Mouse (Mus musculus): ENCODE measurements around the gene Nup160. TPM values are rescaled to one million over a fixed set of nuclear protein-coding genes. Genes with fewer than 3 reads are reported as not detected.

The Nup160 gene
- polyA plus RNA-seq, 1 experiment from 2014 or later = 21.4 TPM

DNA sequence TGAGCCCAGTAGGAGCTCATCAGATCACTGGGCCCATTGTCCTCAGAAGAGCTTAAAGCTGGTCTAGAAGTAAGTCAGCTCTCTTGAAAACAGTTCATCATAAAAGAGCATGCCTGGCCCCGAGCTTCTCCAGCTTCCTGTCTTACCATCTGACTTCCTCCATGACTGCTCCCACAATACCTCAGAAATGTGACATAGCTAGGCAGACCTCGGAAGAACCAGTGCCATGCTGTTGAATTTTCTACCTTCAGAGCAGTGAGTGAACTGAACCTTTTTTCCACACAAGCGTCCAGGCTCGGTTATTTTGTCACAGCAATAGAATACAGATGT is 35.3 kb upstream of the Nup160 start:
- Histone ChIP-seq H3K4me3 (replicated peaks) (no peak overlapping the region), H3K9ac (replicated peaks) (no peak overlapping the region), H3K4me1 (peaks cover 12% of the 10 kb centered on the region; the same call in 1 of the 2 replicates), H3K27me3 (replicated peaks) (no peaks in the 10 kb centered on the region), H3K36me3 (no peaks in the 10 kb centered on the region), H3K9me3 (replicated peaks) (no peaks in the 10 kb centered on the region), H3K4me2 (no peak overlapping the region), H3K27ac (replicated peaks) (no peak overlapping the region)
- 93% methylated on average over 4 of the region's 4 CpGs for WGBS
- ATAC-seq (ENCODE audit: low FRiP score) = no peak

DNA sequence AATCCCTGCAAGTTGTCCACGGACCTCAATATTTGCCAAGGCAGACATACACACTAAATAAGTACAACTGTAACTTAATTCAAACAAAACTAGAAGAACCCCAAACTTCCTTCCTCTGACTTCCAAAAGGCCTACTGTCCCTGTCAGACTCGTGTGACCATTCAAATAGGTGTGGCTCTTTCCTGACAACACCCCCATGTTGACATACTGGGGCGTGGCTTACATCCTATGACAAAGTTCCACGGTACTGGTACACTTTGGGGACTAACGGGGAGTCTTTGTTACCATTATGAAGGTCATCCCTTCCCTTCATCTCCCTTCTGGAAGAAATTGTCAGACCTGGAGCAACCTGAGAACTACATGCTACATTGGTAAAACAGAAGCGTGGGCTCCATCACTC is 29.9 kb upstream of the Nup160 start:
- no peak overlapping the region for H3K4me3 ChIP-seq (replicated peaks)
- no peaks in the 10 kb centered on the region for H3K9me3 ChIP-seq (replicated peaks)
- 82% methylated on average over 6 of the region's 6 CpGs for WGBS

GRCm38 (mm10) chr2:90649405-90649804 is 27.6 kb upstream of the Nup160 start:
- H3K4me2 ChIP-seq = no peak overlapping the region
- H3K9me3 ChIP-seq (replicated peaks) = no peaks in the 10 kb centered on the region
- no peak overlapping the region for H3K4me3 ChIP-seq (replicated peaks)
- H3K4me1 ChIP-seq = no peaks in the 10 kb centered on the region
- 89% methylated on average over 3 of the region's 3 CpGs for WGBS
- no peak overlapping the region for H3K27ac ChIP-seq (replicated peaks)
- no peak overlapping the region for H3K9ac ChIP-seq (replicated peaks)
- no peaks in the 10 kb centered on the region for H3K27me3 ChIP-seq (replicated peaks)
- H3K36me3 ChIP-seq = no peaks in the 10 kb centered on the region
- ATAC-seq (ENCODE audit: low FRiP score) = no peak

More for the DNA sequence above, 29.9 kb upstream of the Nup160 start:
- no peak overlapping the region for H3K9ac ChIP-seq (replicated peaks)
- no peaks in the 10 kb centered on the region for H3K27me3 ChIP-seq (replicated peaks)
- ATAC-seq (ENCODE audit: low FRiP score) = no peak
- no peaks in the 10 kb centered on the region for H3K4me1 ChIP-seq
- no peak overlapping the region for H3K4me2 ChIP-seq
- H3K36me3 ChIP-seq = no peaks in the 10 kb centered on the region
- H3K27ac ChIP-seq (replicated peaks) = no peak overlapping the region

- H3K4me1 ChIP-seq = no peaks in the 10 kb centered on the region
- H3K9ac ChIP-seq (replicated peaks) = no peak overlapping the region
- H3K27me3 ChIP-seq (replicated peaks) = no peaks in the 10 kb centered on the region
- no peak overlapping the region for H3K4me3 ChIP-seq (replicated peaks)
- H3K27ac ChIP-seq (replicated peaks) = no peak overlapping the region
- no peak for ATAC-seq (ENCODE audit: low FRiP score)
- H3K4me2 ChIP-seq = no peak overlapping the region
- WGBS = 75% methylated on average over 4 of the region's 4 CpGs
- H3K9me3 ChIP-seq (replicated peaks) = no peaks in the 10 kb centered on the region
- no peaks in the 10 kb centered on the region for H3K36me3 ChIP-seq
Observed at GRCm38 (mm10) chr2:90649965-90650364, 27.1 kb upstream of the Nup160 start.

DNA sequence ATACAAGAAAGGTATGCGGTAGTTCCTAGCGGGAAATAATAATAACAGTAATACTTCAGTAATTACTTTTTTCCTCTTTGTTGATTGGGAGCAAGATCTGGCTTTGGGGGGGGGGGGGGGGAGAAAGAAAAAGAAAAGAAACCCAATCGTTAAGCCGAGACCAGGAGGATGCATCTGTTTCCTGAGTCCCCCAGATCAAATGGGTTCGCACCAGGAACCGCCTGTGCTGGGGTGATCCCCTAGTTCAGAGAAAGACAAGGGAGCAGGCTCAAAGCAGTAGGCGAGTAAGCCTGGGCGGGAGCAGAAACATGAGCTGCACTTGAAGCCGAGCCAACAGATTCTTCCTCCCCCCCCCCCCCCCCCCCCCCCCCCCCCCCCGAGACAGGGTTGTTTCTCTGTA is 24.9 kb upstream of the Nup160 start:
- Histone ChIP-seq H3K27me3 (replicated peaks) (no peaks in the 10 kb centered on the region), H3K36me3 (no peaks in the 10 kb centered on the region), H3K9me3 (replicated peaks) (no peaks in the 10 kb centered on the region), H3K9ac (replicated peaks) (no peak overlapping the region), H3K4me1 (no peaks in the 10 kb centered on the region), H3K4me2 (no peak overlapping the region), H3K27ac (replicated peaks) (no peak overlapping the region), H3K4me3 (replicated peaks) (no peak overlapping the region)
- no peak for ATAC-seq (ENCODE audit: low FRiP score)
- WGBS = 88% methylated on average over 9 of the region's 10 CpGs

DNA sequence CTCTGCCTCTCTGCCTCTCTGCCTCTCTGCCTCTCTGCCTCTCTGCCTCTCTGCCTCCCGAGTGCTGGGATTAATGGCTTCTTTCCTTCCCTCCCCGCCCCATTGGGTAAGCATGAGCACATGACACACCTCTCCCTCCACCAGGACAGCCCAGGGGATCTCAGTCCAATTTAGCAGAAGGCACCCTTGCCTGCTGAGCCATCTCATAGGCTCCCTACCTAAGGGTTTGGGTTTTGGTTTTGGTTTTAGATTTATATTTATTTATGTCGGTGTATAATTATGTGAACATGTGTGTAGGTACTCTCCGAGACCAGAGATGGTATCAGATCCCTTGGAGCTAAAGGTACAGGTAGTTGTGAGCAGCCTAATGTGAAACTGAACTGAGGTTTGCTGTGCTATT is 24.0 kb upstream of the Nup160 start:
- Histone ChIP-seq H3K9ac (replicated peaks) (no peak overlapping the region), H3K4me3 (replicated peaks) (no peak overlapping the region), H3K4me1 (no peaks in the 10 kb centered on the region), H3K4me2 (no peak overlapping the region), H3K9me3 (replicated peaks) (no peaks in the 10 kb centered on the region), H3K36me3 (no peaks in the 10 kb centered on the region), H3K27me3 (replicated peaks) (no peaks in the 10 kb centered on the region), H3K27ac (replicated peaks) (no peak overlapping the region)
- 66% methylated on average over 4 of the region's 4 CpGs for WGBS
- no peak for ATAC-seq (ENCODE audit: low FRiP score)

DNA sequence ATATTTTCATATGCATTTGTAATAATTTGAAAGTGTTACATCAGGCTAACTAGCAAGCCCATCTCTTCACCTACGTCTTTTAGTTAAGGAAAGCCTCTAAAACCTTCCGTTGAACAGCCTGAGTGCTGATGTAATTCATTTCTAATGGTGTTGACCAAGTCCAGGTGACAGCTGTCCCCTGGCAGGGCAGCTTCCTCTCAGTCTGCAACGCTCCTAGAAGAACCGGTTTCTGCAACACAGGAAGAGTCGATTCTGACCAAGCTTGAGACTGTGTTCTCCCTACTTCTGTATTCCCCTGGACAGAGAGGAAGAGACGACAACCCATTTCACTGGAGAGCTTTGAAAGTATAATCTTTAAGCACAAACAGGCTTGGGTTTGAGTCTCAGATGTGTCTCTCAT is 21.6 kb upstream of the Nup160 start:
- Histone ChIP-seq H3K36me3 (no peaks in the 10 kb centered on the region), H3K4me3 (replicated peaks) (no peak overlapping the region), H3K4me2 (no peak overlapping the region), H3K9ac (replicated peaks) (no peak overlapping the region), H3K27me3 (replicated peaks) (no peaks in the 10 kb centered on the region), H3K4me1 (no peaks in the 10 kb centered on the region), H3K9me3 (replicated peaks) (no peaks in the 10 kb centered on the region), H3K27ac (replicated peaks) (no peak overlapping the region)
- ATAC-seq (ENCODE audit: low FRiP score) = no peak
- 80% methylated on average over 6 of the region's 6 CpGs for WGBS

DNA sequence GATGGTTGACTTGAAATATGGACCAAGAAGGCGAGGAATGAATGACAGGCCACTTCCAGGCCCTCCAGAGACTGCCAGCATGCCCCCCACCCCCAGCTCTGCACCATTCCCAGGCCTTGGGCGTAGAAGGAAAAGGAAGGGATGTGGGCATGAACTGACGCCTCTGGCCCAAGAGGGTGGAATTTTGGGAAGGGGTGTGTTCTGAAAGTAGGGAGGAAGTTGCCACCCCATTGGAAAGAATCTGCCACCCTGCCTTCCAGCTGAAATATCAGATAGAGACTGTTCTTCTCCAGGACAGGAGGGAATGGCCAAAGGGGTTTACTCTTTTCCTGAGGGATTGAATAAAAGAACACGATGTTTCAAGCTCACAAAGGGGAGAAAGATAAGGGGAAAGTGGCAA is 18.4 kb upstream of the Nup160 start:
- Histone ChIP-seq H3K27me3 (replicated peaks) (no peaks in the 10 kb centered on the region), H3K9ac (replicated peaks) (no peak overlapping the region), H3K4me3 (replicated peaks) (no peak overlapping the region), H3K9me3 (replicated peaks) (no peaks in the 10 kb centered on the region), H3K36me3 (no peaks in the 10 kb centered on the region), H3K4me2 (no peak overlapping the region), H3K27ac (replicated peaks) (no peak overlapping the region), H3K4me1 (no peaks in the 10 kb centered on the region)
- no peak for ATAC-seq (ENCODE audit: low FRiP score)
- WGBS = 78% methylated on average over 4 of the region's 4 CpGs

- H3K27ac ChIP-seq (replicated peaks) = no peak overlapping the region
- no peak overlapping the region for H3K4me3 ChIP-seq (replicated peaks)
- no peaks in the 10 kb centered on the region for H3K4me1 ChIP-seq
- H3K9me3 ChIP-seq (replicated peaks) = no peaks in the 10 kb centered on the region
- no peak overlapping the region for H3K4me2 ChIP-seq
- H3K36me3 ChIP-seq = no peaks in the 10 kb centered on the region
- ATAC-seq (ENCODE audit: low FRiP score) = no peak
- no peak overlapping the region for H3K9ac ChIP-seq (replicated peaks)
- no peaks in the 10 kb centered on the region for H3K27me3 ChIP-seq (replicated peaks)
- 95% methylated on average over 1 of the region's 1 CpGs for WGBS
Observed at GRCm38 (mm10) chr2:90659016-90659415, 18.0 kb upstream of the Nup160 start.

DNA sequence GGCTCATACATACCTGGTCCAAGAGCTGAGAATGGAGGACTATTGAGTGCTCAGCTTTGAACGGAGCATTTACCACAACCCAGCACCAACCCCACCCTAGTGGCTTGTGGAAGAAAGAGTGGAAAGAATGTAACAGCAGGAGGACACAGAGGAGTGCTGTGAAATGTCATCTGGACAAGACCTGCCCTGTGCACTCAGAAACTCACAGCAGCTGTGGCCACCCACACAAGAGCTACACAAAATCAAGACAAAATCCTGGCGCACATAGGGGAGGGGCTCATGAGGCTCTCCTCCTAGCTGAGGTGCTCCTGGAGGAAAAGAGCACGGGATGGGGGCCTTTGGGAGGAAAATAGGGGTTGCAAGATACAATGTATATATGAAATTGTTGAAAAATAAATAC is 17.4 kb upstream of the Nup160 start:
- H3K4me3 ChIP-seq (replicated peaks) = no peak overlapping the region
- H3K36me3 ChIP-seq = no peaks in the 10 kb centered on the region
- no peaks in the 10 kb centered on the region for H3K27me3 ChIP-seq (replicated peaks)
- H3K4me2 ChIP-seq = no peak overlapping the region
- H3K9ac ChIP-seq (replicated peaks) = no peak overlapping the region
- H3K9me3 ChIP-seq (replicated peaks) = no peaks in the 10 kb centered on the region
- 78% methylated on average over 3 of the region's 3 CpGs for WGBS
- no peak overlapping the region for H3K27ac ChIP-seq (replicated peaks)
- no peak for ATAC-seq (ENCODE audit: low FRiP score)
- no peaks in the 10 kb centered on the region for H3K4me1 ChIP-seq

GRCm38 (mm10) chr2:90660947-90661346 is 16.1 kb upstream of the Nup160 start:
- Histone ChIP-seq H3K4me1 (no peaks in the 10 kb centered on the region), H3K4me2 (no peak overlapping the region), H3K4me3 (replicated peaks) (no peak overlapping the region), H3K9ac (replicated peaks) (no peak overlapping the region), H3K27ac (replicated peaks) (no peak overlapping the region), H3K27me3 (replicated peaks) (no peaks in the 10 kb centered on the region), H3K9me3 (replicated peaks) (no peaks in the 10 kb centered on the region), H3K36me3 (no peaks in the 10 kb centered on the region)
- ATAC-seq (ENCODE audit: low FRiP score) = no peak
- 89% methylated on average over 1 of the region's 1 CpGs for WGBS

DNA sequence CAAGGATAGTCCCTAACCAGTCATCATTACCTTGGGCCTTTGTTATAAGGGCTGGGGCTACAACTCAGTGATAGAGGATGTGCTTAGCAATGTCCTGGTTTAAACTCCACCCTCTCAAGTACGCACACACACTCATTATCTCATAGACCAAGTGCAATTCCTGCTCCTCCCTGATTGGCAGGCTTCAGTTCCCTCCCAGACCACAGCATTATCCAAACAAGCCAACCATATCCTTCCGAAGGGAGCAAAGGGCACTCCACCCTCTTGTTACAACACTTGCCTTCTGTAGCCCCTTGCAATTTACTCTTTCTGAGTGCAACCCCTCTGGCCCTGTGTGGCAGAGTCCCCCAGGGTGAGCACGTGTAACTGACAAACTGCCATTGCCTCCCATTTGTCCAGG is 15.6 kb upstream of the Nup160 start:
- no peak for ATAC-seq (ENCODE audit: low FRiP score)
- Histone ChIP-seq H3K4me1 (no peaks in the 10 kb centered on the region), H3K27me3 (replicated peaks) (no peaks in the 10 kb centered on the region)

More for the DNA sequence above, 15.6 kb upstream of the Nup160 start:
- H3K4me3 ChIP-seq (replicated peaks) = no peak overlapping the region
- H3K27ac ChIP-seq (replicated peaks) = no peak overlapping the region
- WGBS = 45% methylated on average over 3 of the region's 3 CpGs
- H3K36me3 ChIP-seq = no peaks in the 10 kb centered on the region
- H3K9me3 ChIP-seq (replicated peaks) = no peaks in the 10 kb centered on the region
- H3K4me2 ChIP-seq = no peak overlapping the region
- H3K9ac ChIP-seq (replicated peaks) = no peak overlapping the region
